Mouse (Mus musculus) spleen, adult 2 months (tissue): ENCODE data around the gene Ntn5. TPM values are rescaled to one million over a fixed set of nuclear protein-coding genes. Genes with fewer than 3 reads are reported as not detected.

Source experiments
- DNase-seq, 2 experiments: peaks; one replicate each; pipeline versions ENCODE4 v3.0.0 to v3.0.0-alpha.2; 2012 to 2021; ENCODE audit warnings: low spot score in 2 of 2, low read depth in 1 of 2
- H3K27ac ChIP-seq: fragments of 200-500 bp; 2 replicates; pipeline ENCODE4 v1.5.1; 2012; ENCODE audit warnings: low read length, inconsistent platforms; ENCODE audit not compliant: insufficient read depth
- H3K27me3 ChIP-seq: fragments of 200-500 bp; 2 replicates; pipeline ENCODE4 v1.6.1; 2012; ENCODE audit warnings: mild to moderate bottlenecking, moderate library complexity, low read length, inconsistent platforms; ENCODE audit not compliant: control insufficient read depth, insufficient read depth
- H3K36me3 ChIP-seq: fragments of 200-500 bp; 2 replicates; pipeline ENCODE4 v1.6.1; 2012; ENCODE audit warnings: mild to moderate bottlenecking, low read length, inconsistent platforms; ENCODE audit not compliant: control insufficient read depth, insufficient read depth
- H3K4me1 ChIP-seq: fragments of 200-500 bp; 2 replicates; pipeline ENCODE4 v1.6.1; 2011; ENCODE audit warnings: inconsistent platforms; ENCODE audit not compliant: control insufficient read depth, insufficient read depth, insufficient read length
- H3K4me3 ChIP-seq: fragments of 200-500 bp; 2 replicates; pipeline ENCODE4 v1.5.1; 2011; ENCODE audit warnings: mild to moderate bottlenecking, inconsistent platforms; ENCODE audit not compliant: insufficient read depth, insufficient read length; ENCODE audit errors: extremely low read depth
- CTCF ChIP-seq: fragments of 200-500 bp; IDR thresholded peaks from 2 replicates; pipeline ENCODE4 v1.5.1; 2011; ENCODE audit warnings: mild to moderate bottlenecking, inconsistent platforms; ENCODE audit not compliant: insufficient read depth, insufficient read length, insufficient replicate concordance; ENCODE audit errors: extremely low read depth
- POLR2A ChIP-seq: fragments of 200-500 bp; IDR thresholded peaks from 2 replicates; pipeline ENCODE4 v1.6.1; 2011; ENCODE audit warnings: low read depth, low read length, inconsistent platforms
- WGBS: fragments of 180-500 bp; shearing (Covaris S2); methylation state at CpG from one replicate; pipeline ENCODE4 v1.1.7; 2018; 5-methylcytosine and 5-hydroxymethylcytosine counted together
- polyA plus RNA-seq: library from polyadenylated mRNA; depleted of rRNA; stranded (reverse); fragments of >200 nt; gene quantifications from 2 replicates; pipeline ENCODE4 v1.2.3, GENCODE M21; 2012

The Ntn5 gene
- polyA plus RNA-seq, 1 experiment = 2.2 TPM

GRCm38 (mm10) chr7:45665303-45666138 is 18.3 kb upstream of the Ntn5 start:
- no peaks in the 10 kb centered on the region for H3K4me1 ChIP-seq
- no peaks in the 10 kb centered on the region for H3K36me3 ChIP-seq
- H3K4me3 ChIP-seq = no peak overlapping the region
- no peak for TF ChIP-seq CTCF
- TF ChIP-seq POLR2A = no peak
- H3K27me3 ChIP-seq = no peaks in the 10 kb centered on the region
- no peak for DNase-seq
- WGBS = 74% methylated on average over 13 of the region's 13 CpGs
- no peak overlapping the region for H3K27ac ChIP-seq

GRCm38 (mm10) chr7:45666161-45666560 is 17.7 kb upstream of the Ntn5 start, which contains the start of gene Fut2:
Gene Fut2, minus strand, starts transcription at chr7:45666394.
- TF ChIP-seq POLR2A (no peak), CTCF (no peak)
- no peaks in the 10 kb centered on the region for H3K27me3 ChIP-seq
- no peak for DNase-seq
- no peak within 1 kb of the TSS for H3K27ac ChIP-seq
- H3K4me1 ChIP-seq = no peaks in the 10 kb centered on the region
- WGBS = 83% methylated on average over 7 of the region's 7 CpGs
- H3K4me3 ChIP-seq = no peak within 1 kb of the TSS
- H3K36me3 ChIP-seq = no peaks in the 10 kb centered on the region

- no peak for DNase-seq
- Histone ChIP-seq H3K4me1 (no peaks in the 10 kb centered on the region), H3K27ac (no peak overlapping the region), H3K4me3 (no peak overlapping the region), H3K27me3 (no peaks in the 10 kb centered on the region), H3K36me3 (no peaks in the 10 kb centered on the region)
- TF ChIP-seq CTCF = no peak
- no peak for TF ChIP-seq POLR2A
- 91% methylated on average over 14 of the region's 14 CpGs for WGBS
Measured at GRCm38 (mm10) chr7:45667761-45668160, 16.1 kb upstream of the Ntn5 start.

- TF ChIP-seq POLR2A = no peak
- WGBS = 94% methylated on average over 9 of the region's 9 CpGs
- no peak overlapping the region for H3K27ac ChIP-seq
- H3K27me3 ChIP-seq = no peaks in the 10 kb centered on the region
- H3K36me3 ChIP-seq = no peaks in the 10 kb centered on the region
- no peaks in the 10 kb centered on the region for H3K4me1 ChIP-seq
- DNase-seq = no peak
- no peak overlapping the region for H3K4me3 ChIP-seq
Measured at GRCm38 (mm10) chr7:45668921-45669320, 14.9 kb upstream of the Ntn5 start.

GRCm38 (mm10) chr7:45677627-45678295 is 6.1 kb upstream of the Ntn5 start:
- DNase-seq = no peak
- Histone ChIP-seq H3K27me3 (no peaks in the 10 kb centered on the region), H3K27ac (no peak overlapping the region), H3K36me3 (no peaks in the 10 kb centered on the region), H3K4me1 (peaks cover 25% of the 10 kb centered on the region), H3K4me3 (no peak overlapping the region)
- no peak for TF ChIP-seq POLR2A
- WGBS = 93% methylated on average over 7 of the region's 7 CpGs

GRCm38 (mm10) chr7:45678513-45678912 is 5.3 kb upstream of the Ntn5 start:
- TF ChIP-seq POLR2A (no peak), CTCF (no peak)
- no peaks in the 10 kb centered on the region for H3K27me3 ChIP-seq

More at GRCm38 (mm10) chr7:45678513-45678912, 5.3 kb upstream of the Ntn5 start:
- 91% methylated on average over 14 of the region's 14 CpGs for WGBS
- H3K27ac ChIP-seq = no peak overlapping the region
- DNase-seq = no peak
- peaks cover 25% of the 10 kb centered on the region for H3K4me1 ChIP-seq
- H3K36me3 ChIP-seq = no peaks in the 10 kb centered on the region
- no peak overlapping the region for H3K4me3 ChIP-seq
